Comparison of ENCODE assay signal across 17 mouse cellular contexts in the genomic region with DNA sequence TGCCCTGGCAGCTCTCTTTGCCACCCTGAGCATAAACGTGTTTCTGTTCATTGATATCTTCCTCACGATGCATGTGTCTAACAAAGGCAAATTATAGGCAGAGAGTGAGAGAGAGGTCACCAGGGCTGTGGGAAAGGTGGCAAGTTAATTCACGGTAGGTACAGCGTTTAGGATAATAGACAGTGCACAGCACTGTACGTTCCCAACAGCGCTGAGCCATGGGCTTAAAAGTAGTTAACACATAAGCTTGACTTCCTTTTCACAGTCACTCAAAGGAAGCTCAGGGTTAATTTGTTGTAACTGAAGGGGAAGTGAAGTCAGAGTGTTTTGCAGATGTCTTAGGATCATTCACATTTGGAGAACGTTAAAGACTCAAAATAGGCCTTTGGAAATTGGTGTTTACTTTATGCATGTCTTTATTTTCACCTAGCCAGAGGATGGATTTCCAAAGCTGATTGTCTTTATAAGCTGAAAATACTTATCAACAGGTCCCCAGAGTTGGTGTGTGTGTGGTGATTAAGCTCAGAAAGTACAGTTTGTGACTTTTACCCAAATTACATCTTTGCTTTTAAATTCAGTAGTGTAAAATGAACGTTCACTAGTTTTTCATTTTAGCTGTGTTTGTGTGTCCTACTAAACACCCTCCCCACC. TPM values are rescaled to one million over a fixed set of nuclear protein-coding genes. Genes with fewer than 3 reads are reported as not detected.
DNase-seq lines count a peak whose midpoint lies in the region; ATAC-seq lines count a peak whose summit lies in the region.
"Had no signal": no experiment of that assay in that cellular context is flagged by ENCODE, and none has a peak within 500 bp of the region (broad histone marks: within the 10 kb centered on the region; RNA-seq: fewer than 3 reads in every experiment).

No protein-coding gene starts in this region.

- 35% methylated on average over 8 of the region's 8 CpGs for WGBS in liver, embryonic 13.5 days (ENCODE audit: insufficient replicate concordance)

- H3K9ac ChIP-seq in liver, embryonic 13.5 days, result no peak overlapping the region
- H3K9ac ChIP-seq: heart, embryonic 13.5 days; hindbrain, embryonic 14.5 days; kidney, embryonic 15.5 days; lung, embryonic 15.5 days; midbrain, embryonic 13.5 days; neural tube, embryonic 12.5 days had no signal

- H3K9me3 ChIP-seq in liver, embryonic 13.5 days (replicated peaks), result no peaks in the 10 kb centered on the region
- H3K9me3 ChIP-seq: heart, embryonic 13.5 days; kidney, embryonic 15.5 days; lung, embryonic 15.5 days; midbrain, embryonic 13.5 days; neural tube, embryonic 12.5 days had no signal

- peak overlapping the region; percentile 58 for H3K27ac ChIP-seq in liver, embryonic 13.5 days
- H3K27ac ChIP-seq: heart, embryonic 13.5 days; hindbrain, embryonic 14.5 days; kidney, embryonic 15.5 days; lung, embryonic 15.5 days; midbrain, embryonic 13.5 days; neural tube, embryonic 12.5 days had no signal

- no peaks in the 10 kb centered on the region for H3K27me3 ChIP-seq in liver, embryonic 13.5 days
- H3K27me3 ChIP-seq: heart, embryonic 13.5 days; kidney, embryonic 15.5 days; lung, embryonic 15.5 days; midbrain, embryonic 13.5 days; neural tube, embryonic 12.5 days had no signal

- ATAC-seq in liver, embryonic 13.5 days (ENCODE audit: low read depth), result peak; percentile 58; the same call in 1 of the 2 replicates
- ATAC-seq: midbrain, embryonic 13.5 days had no signal

- peaks cover 45% of the 10 kb centered on the region for H3K4me1 ChIP-seq in liver, embryonic 13.5 days (replicated peaks)
- H3K4me1 ChIP-seq: kidney, embryonic 15.5 days; midbrain, embryonic 13.5 days; neural tube, embryonic 12.5 days had no signal

- H3K36me3 ChIP-seq in liver, embryonic 13.5 days, result peaks cover 19% of the 10 kb centered on the region; the same call in 1 of the 2 replicates

- no peak overlapping the region for H3K4me3 ChIP-seq in liver, embryonic 13.5 days (replicated peaks)
- H3K4me3 ChIP-seq: heart, embryonic 13.5 days; kidney, embryonic 15.5 days; lung, embryonic 15.5 days; midbrain, embryonic 13.5 days; neural tube, embryonic 12.5 days had no signal

- no peak overlapping the region for H3K4me2 ChIP-seq in liver, embryonic 13.5 days
- H3K4me2 ChIP-seq: heart, embryonic 13.5 days; hindbrain, embryonic 14.5 days; kidney, embryonic 15.5 days; lung, embryonic 15.5 days; midbrain, embryonic 13.5 days; neural tube, embryonic 12.5 days had no signal

- peak; percentile 50 for DNase-seq in CD4-positive, CD25-positive, alpha-beta regulatory T cell, adult 2 months (ENCODE audit: low read depth, low spot score)
- DNase-seq in c-Kit-positive CD71-negative TER-119-negative erythroid progenitor cells, embryonic 14.5 days (ENCODE audit: low read depth), result peak; percentile 35
- DNase-seq in liver, embryonic 13.5 days, result no peak
- peak; percentile 66 for DNase-seq in naive thymus-derived CD4-positive, alpha-beta T cell, adult 2 months (ENCODE audit: low read depth)
- DNase-seq in cerebellum, postnatal 14 days, result no peak
- no peak for DNase-seq in kidney, adult 11 months
- DNase-seq in cerebellum, adult 11 months, result no peak
- DNase-seq in right cerebral cortex, adult 18-20 months, result no peak
- DNase-seq: adrenal gland, postnatal 36 days; cerebellum, adult 9-10 months; layer of hippocampus, adult 9-11 months had no signal

RNA-seq across cellular contexts. Expression of a gene that starts 9.1 kb away (rescaled TPM):
- 0.14 TPM in 1 of 2 replicates, not detected in the other for polyA plus RNA-seq in liver, embryonic 13.5 days (2015; fragmentation: Nextera tagmentation; extraction: Ambion mirVana)
- polyA plus RNA-seq: heart, embryonic 13.5 days; hindbrain, embryonic 14.5 days had no signal

RNA-seq across cellular contexts. Expression of a gene that starts 28.0 kb away (rescaled TPM):
- polyA plus RNA-seq in liver, embryonic 13.5 days (2015; fragmentation: Nextera tagmentation; extraction: Ambion mirVana), result 22.6 and 25.3 TPM in 2 replicates

RNA-seq across cellular contexts. Expression of a gene that starts 58.5 kb away (rescaled TPM):
- polyA plus RNA-seq in liver, embryonic 13.5 days (2015; fragmentation: Nextera tagmentation; extraction: Ambion mirVana), result 0.96 and 1.3 TPM in 2 replicates

Comparison
In these comparisons a context has a peak if more than half of its experiments do, and no peak if none do; other contexts are left out.
1. DNase-seq: peak in CD4-positive, CD25-positive, alpha-beta regulatory T cell, adult 2 months (single experiment), c-Kit-positive CD71-negative TER-119-negative erythroid progenitor cells, embryonic 14.5 days (single experiment) and naive thymus-derived CD4-positive, alpha-beta T cell, adult 2 months (single experiment); none in liver, embryonic 13.5 days (single experiment), cerebellum, postnatal 14 days (0 of 2), kidney, adult 11 months (single experiment), cerebellum, adult 11 months (single experiment) and right cerebral cortex, adult 18-20 months (single experiment).